Mouse (Mus musculus) limb, embryonic 14.5 days (tissue): ENCODE measurements around the gene Prdx1. TPM values are rescaled to one million over a fixed set of nuclear protein-coding genes. Genes with fewer than 3 reads are reported as not detected.

Experiments
- ATAC-seq: fragments of 200-750 bp; cut with Nextera tagmentation; 2 replicates; pipeline ENCODE4 v1.8.0; 2017; ENCODE audit warnings: low read depth, moderate number of reproducible peaks, moderate TSS enrichment; ENCODE audit not compliant: low FRiP score
- DNase-seq: peaks from one replicate; pipeline ENCODE4 v3.0.0-alpha.2; 2015; ENCODE audit warnings: low spot score
- H3K27ac ChIP-seq: fragments of 300-500 bp; sonication (generic); replicated peaks from 2 replicates; pipeline ENCODE4 v1.5.1; 2014; ENCODE audit warnings: low read depth, mild to moderate bottlenecking, low read length, moderate library complexity, mixed read lengths
- H3K27me3 ChIP-seq: fragments of 300-500 bp; sonication (generic); 2 replicates; pipeline ENCODE4 v1.6.1; 2014; ENCODE audit warnings: low read length, mixed read lengths; ENCODE audit not compliant: control insufficient read depth, insufficient read depth
- H3K36me3 ChIP-seq: fragments of 300-500 bp; sonication (generic); 2 replicates; pipeline ENCODE4 v1.6.1; 2014; ENCODE audit warnings: mild to moderate bottlenecking, low read length, moderate library complexity, mixed read lengths; ENCODE audit not compliant: control insufficient read depth, insufficient read depth
- H3K4me1 ChIP-seq: fragments of 300-500 bp; sonication (generic); 2 replicates; pipeline ENCODE4 v1.6.1; 2014; ENCODE audit warnings: antibody characterized with exemption, low read length, mixed read lengths; ENCODE audit not compliant: control insufficient read depth, insufficient read depth
- H3K4me2 ChIP-seq: fragments of 300-500 bp; sonication (generic); replicated peaks from 2 replicates; pipeline ENCODE4 v1.6.1; 2014; ENCODE audit warnings: low read depth, mild to moderate bottlenecking, low read length, moderate library complexity; ENCODE audit not compliant: severe bottlenecking
- H3K4me3 ChIP-seq: fragments of 300-500 bp; sonication (generic); replicated peaks from 2 replicates; pipeline ENCODE4 v1.5.1; 2014; ENCODE audit warnings: low read length
- H3K9ac ChIP-seq: fragments of 300-500 bp; sonication (generic); 2 replicates; pipeline ENCODE4 v1.6.1; 2014; ENCODE audit warnings: mild to moderate bottlenecking, low read depth, low read length, moderate library complexity; ENCODE audit not compliant: severe bottlenecking
- H3K9me3 ChIP-seq: fragments of 300-500 bp; sonication (generic); 2 replicates; pipeline ENCODE4 v1.6.1; 2016; ENCODE audit warnings: low read length; ENCODE audit not compliant: control insufficient read depth
- POLR2A ChIP-seq: fragments of 200-500 bp; IDR thresholded peaks from 2 replicates; pipeline ENCODE4 v1.8.0; 2012; ENCODE audit warnings: inconsistent platforms, mild to moderate bottlenecking, moderate library complexity, borderline replicate concordance; ENCODE audit not compliant: insufficient read depth, insufficient read length; ENCODE audit errors: extremely low read depth
- WGBS: fragments of 180-500 bp; shearing (Covaris S2); extraction: QIAGEN DNeasy Blood & Tissue Kit; methylation state at CpG from one replicate; pipeline ENCODE4 v1.1.7; 2014; 5-methylcytosine and 5-hydroxymethylcytosine counted together
- polyA plus RNA-seq, 2 experiments: library from polyadenylated mRNA; depleted of rRNA in 1 of 2; stranded (reverse) in 1 of 2; unstranded in 1 of 2; fragments of >200 nt; fragmentation: Nextera tagmentation in 1 of 2; extraction: Ambion mirVana in 1 of 2; gene quantifications; 2 replicates each; pipeline versions ENCODE4 v1.2.1 to v1.2.3; 2012 to 2014

Prdx1 gene
- polyA plus RNA-seq, 2 experiments: 418 to 1,088 TPM

DNA sequence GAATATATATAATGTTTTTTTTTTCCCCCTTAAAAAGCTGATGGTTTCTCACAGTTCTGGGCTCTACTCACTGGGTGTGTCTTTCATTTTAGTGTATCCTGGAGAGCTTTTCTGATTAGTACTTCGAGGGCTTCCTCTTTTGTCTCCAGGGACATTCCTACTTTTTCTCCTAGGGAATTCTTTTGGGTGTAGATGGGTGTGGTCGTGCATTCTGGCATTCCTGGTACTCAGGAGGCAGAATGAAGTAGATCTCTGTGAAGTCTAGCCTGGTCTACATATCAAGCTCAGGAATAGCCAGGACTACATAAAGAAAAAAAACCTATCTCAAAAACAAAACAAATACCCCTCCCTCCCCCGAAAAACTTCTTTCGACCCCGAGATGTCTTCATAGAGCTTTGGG is 40.1 kb downstream of the Prdx1 start:
- no peaks in the 10 kb centered on the region for H3K27me3 ChIP-seq
- no peaks in the 10 kb centered on the region for H3K36me3 ChIP-seq
- 80% methylated on average over 5 of the region's 5 CpGs for WGBS
- ATAC-seq (no peak), DNase-seq (no peak)
- no peak overlapping the region for H3K9ac ChIP-seq
- no peak overlapping the region for H3K4me2 ChIP-seq
- H3K4me3 ChIP-seq: no peak overlapping the region
- H3K27ac ChIP-seq: no peak overlapping the region
- H3K9me3 ChIP-seq: no peaks in the 10 kb centered on the region
- peaks cover 8% of the 10 kb centered on the region for H3K4me1 ChIP-seq
- TF ChIP-seq POLR2A: no peak

DNA sequence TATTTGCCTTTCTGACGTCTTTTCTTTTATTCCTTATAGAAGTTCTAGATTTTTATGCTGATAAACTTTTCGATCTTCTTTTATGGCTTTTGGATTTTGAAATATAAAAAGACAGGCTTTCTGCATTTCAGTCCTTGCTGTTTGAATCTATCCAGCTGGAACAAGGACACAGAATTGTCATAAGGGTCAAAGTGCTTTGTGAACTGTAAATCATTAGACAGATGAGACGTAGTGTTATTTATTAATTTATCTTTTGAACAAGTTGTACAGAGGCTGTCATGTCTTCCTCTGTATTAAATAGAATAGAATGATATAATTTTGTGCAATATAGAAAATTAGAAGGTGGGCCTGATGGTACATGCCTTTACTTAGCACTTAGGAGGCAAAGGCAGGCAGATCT is 42.1 kb downstream of the Prdx1 start:
- no peak overlapping the region for H3K9ac ChIP-seq
- H3K4me3 ChIP-seq: no peak overlapping the region
- no peaks in the 10 kb centered on the region for H3K36me3 ChIP-seq
- ATAC-seq (no peak), DNase-seq (no peak)
- WGBS: 74% methylated on average over 3 of the region's 3 CpGs
- no peaks in the 10 kb centered on the region for H3K9me3 ChIP-seq
- no peak overlapping the region for H3K4me2 ChIP-seq
- H3K27ac ChIP-seq: no peak overlapping the region
- TF ChIP-seq POLR2A: no peak
- H3K4me1 ChIP-seq: peaks cover 2% of the 10 kb centered on the region
- no peaks in the 10 kb centered on the region for H3K27me3 ChIP-seq

DNA sequence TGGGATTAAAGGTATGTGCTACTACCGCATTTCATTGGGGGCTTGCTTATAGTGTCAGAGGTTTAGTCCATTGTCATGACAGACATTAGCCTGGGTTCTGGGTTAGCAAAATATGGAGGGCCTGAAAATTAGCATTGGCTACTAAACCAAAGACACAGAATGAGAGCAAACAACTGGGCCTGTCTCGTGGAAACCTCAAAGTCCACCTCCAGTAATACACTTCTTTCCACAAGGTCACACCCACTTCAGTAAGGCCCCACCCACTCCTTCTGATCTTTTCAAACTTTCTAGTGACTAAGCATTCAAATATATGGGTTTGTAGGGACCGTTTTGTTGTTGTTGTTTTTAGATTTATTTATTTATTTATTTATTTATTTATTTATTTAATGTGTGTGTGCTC is 44.2 kb downstream of the Prdx1 start:
- Histone ChIP-seq H3K4me1 (no peaks in the 10 kb centered on the region), H3K4me3 (no peak overlapping the region), H3K9me3 (no peaks in the 10 kb centered on the region), H3K9ac (no peak overlapping the region), H3K4me2 (no peak overlapping the region), H3K27me3 (no peaks in the 10 kb centered on the region), H3K27ac (no peak overlapping the region), H3K36me3 (no peaks in the 10 kb centered on the region)
- WGBS: 95% methylated on average over 3 of the region's 3 CpGs
- ATAC-seq (no peak), DNase-seq (no peak)
- TF ChIP-seq POLR2A: no peak

DNA sequence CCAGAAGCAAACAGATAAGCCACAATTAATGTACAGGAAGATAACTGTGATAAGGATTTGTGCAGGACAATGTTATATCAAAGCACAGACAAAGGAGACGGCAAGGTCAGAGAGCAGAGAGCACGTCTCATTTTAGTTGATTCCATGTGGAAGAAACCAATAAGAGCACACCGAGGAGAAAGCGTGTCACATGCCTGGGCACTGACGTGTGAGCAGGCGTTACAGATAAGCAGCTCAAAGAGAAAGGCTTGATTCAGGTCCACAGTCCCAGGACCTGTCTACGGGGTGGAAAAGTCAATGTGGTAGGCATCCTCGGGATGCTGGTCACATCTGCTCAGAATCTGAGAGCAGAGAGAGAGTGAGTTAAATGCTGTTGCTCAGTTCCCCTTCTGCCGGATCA is 45.7 kb downstream of the Prdx1 start:
- no peaks in the 10 kb centered on the region for H3K4me1 ChIP-seq
- H3K36me3 ChIP-seq: no peaks in the 10 kb centered on the region
- TF ChIP-seq POLR2A: no peak
- ATAC-seq (no peak), DNase-seq (no peak)
- H3K9me3 ChIP-seq: no peaks in the 10 kb centered on the region
- no peak overlapping the region for H3K9ac ChIP-seq
- H3K4me2 ChIP-seq: no peak overlapping the region
- no peak overlapping the region for H3K4me3 ChIP-seq
- 84% methylated on average over 9 of the region's 9 CpGs for WGBS
- no peak overlapping the region for H3K27ac ChIP-seq
- no peaks in the 10 kb centered on the region for H3K27me3 ChIP-seq

DNA sequence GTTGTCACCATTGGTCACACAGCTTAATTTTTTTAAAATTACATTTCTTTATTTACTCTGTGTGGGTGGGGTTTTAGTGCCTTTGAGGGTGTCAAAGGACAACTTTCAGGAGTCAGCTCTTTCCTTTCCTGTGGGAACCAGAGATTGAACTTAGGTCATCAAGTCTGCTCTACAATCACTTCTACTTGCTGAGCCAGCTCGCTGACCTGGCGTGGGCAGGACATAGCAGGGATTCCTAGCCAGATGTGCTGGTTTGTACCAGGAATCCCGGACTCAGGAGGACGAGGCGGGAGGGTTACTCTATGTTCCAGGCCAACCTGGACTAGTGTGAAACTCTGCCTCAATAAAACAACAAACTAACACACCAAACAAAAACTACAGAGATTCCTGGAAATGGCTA is 47.0 kb downstream of the Prdx1 start:
- DNase-seq (no peak), ATAC-seq (no peak)
- H3K27me3 ChIP-seq: no peaks in the 10 kb centered on the region
- no peak overlapping the region for H3K27ac ChIP-seq
- TF ChIP-seq POLR2A: no peak
- 81% methylated on average over 5 of the region's 5 CpGs for WGBS
- H3K9ac ChIP-seq: no peak overlapping the region
- H3K4me3 ChIP-seq: no peak overlapping the region
- H3K4me2 ChIP-seq: no peak overlapping the region
- H3K36me3 ChIP-seq: no peaks in the 10 kb centered on the region
- H3K9me3 ChIP-seq: no peaks in the 10 kb centered on the region
- H3K4me1 ChIP-seq: no peaks in the 10 kb centered on the region

DNA sequence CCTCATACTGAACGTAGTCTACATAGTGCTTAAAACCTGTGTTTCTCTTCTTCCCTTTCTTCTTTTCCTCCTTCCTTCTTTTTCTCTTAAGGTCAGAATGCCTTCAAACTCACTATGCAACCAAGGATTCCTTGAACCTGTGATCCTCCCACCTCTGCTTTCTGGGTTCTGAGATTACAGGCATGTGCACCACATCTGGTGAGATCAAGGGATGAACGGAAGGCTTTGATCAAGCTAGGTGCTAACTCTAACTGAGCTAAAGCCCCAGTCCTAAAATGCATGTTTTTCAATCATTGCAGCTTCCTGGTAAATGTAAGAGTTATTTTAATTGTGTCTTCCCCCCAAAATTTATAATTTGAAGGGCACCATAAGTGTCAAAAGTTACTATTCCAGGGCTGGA is 49.7 kb downstream of the Prdx1 start:
- H3K9me3 ChIP-seq: no peaks in the 10 kb centered on the region
- H3K27ac ChIP-seq: no peak overlapping the region
- TF ChIP-seq POLR2A: no peak
- no peak overlapping the region for H3K4me2 ChIP-seq
- no peaks in the 10 kb centered on the region for H3K36me3 ChIP-seq
- H3K4me3 ChIP-seq: no peak overlapping the region
- no peak overlapping the region for H3K9ac ChIP-seq
- no peak for ATAC-seq
- 85% methylated on average over 2 of the region's 2 CpGs for WGBS
- H3K27me3 ChIP-seq: no peaks in the 10 kb centered on the region
- no peak for DNase-seq
- H3K4me1 ChIP-seq: no peaks in the 10 kb centered on the region
